Mouse (Mus musculus) MEL (cell line): ENCODE results near the gene Slc17a1. TPM values are rescaled to one million over a fixed set of nuclear protein-coding genes. Genes with fewer than 3 reads are reported as not detected.
A peak's percentile ranks its signal among the peaks of the same experiment; 100 is the strongest.

ENCODE experiments used
- DNase-seq: peaks from one replicate; pipeline ENCODE4 v3.0.0; 2011; ENCODE audit warnings: low read depth, low spot score
- H3K27ac ChIP-seq: 2 replicates; pipeline ENCODE4 v1.5.1; 2012; ENCODE audit warnings: low read depth, mild to moderate bottlenecking, control low read depth, low read length, moderate library complexity; ENCODE audit not compliant: control insufficient read depth
- H3K27me3 ChIP-seq, 2 experiments: fragments of 150-350 bp in 1 of 2; sonication (generic) in 1 of 2; 2 replicates each; pipeline ENCODE4 v1.6.1; 2012; ENCODE audit warnings: low read length in 2 of 2, mild to moderate bottlenecking in 2 of 2, improper control_type of control experiment in 1 of 2, moderate library complexity in 1 of 2; ENCODE audit not compliant: insufficient read depth in 2 of 2, control insufficient read depth in 1 of 2
- H3K36me3 ChIP-seq, 2 experiments: 2 replicates each; pipeline ENCODE4 v1.6.1; 2012 to 2014; ENCODE audit warnings: low read length in 2 of 2, improper control_type of control experiment in 1 of 2, inconsistent platforms in 1 of 2, mild to moderate bottlenecking in 1 of 2; ENCODE audit not compliant: insufficient read depth in 2 of 2, control insufficient read depth in 1 of 2
- H3K4me1 ChIP-seq, 2 experiments: fragments of 150-350 bp in 1 of 2; sonication (generic) in 1 of 2; 2 replicates each; pipeline ENCODE4 v1.6.1; 2012; ENCODE audit warnings: low read length in 2 of 2, improper control_type of control experiment in 1 of 2, mild to moderate bottlenecking in 1 of 2; ENCODE audit not compliant: insufficient read depth in 2 of 2, control insufficient read depth in 1 of 2
- H3K4me3 ChIP-seq, 2 experiments: fragments of 150-350 bp in 1 of 2; sonication (generic) in 1 of 2; 2 replicates each; pipeline ENCODE4 v1.5.1; 2012; ENCODE audit warnings: low read depth in 2 of 2, low read length in 2 of 2, mild to moderate bottlenecking in 2 of 2, moderate library complexity in 2 of 2, control low read depth in 1 of 2, improper control_type of control experiment in 1 of 2; ENCODE audit not compliant: control insufficient read depth in 1 of 2, insufficient read depth in 1 of 2
- H3K79me2 ChIP-seq: 2 replicates; pipeline ENCODE4 v1.6.1; 2012; ENCODE audit warnings: mild to moderate bottlenecking, low read length, moderate library complexity; ENCODE audit not compliant: control insufficient read depth, poor library complexity, insufficient read depth
- H3K9ac ChIP-seq: 2 replicates; pipeline ENCODE4 v1.6.1; 2012; ENCODE audit warnings: low read depth, mild to moderate bottlenecking, control low read depth, low read length, moderate library complexity; ENCODE audit not compliant: control insufficient read depth, poor library complexity, severe bottlenecking
- H3K9me3 ChIP-seq: fragments of 150-350 bp; sonication (generic); replicated peaks from 2 replicates; pipeline ENCODE4 v1.6.1; 2012; ENCODE audit warnings: mild to moderate bottlenecking, low read length, improper control_type of control experiment, moderate library complexity; ENCODE audit not compliant: insufficient read depth
- BHLHE40 ChIP-seq: IDR thresholded peaks from 2 replicates; pipeline ENCODE4 v1.6.1; 2012; ENCODE audit warnings: low read depth, mild to moderate bottlenecking, inconsistent platforms, low read length, improper control_type of control experiment, borderline replicate concordance
- CTCF ChIP-seq, 3 experiments: IDR thresholded peaks in 2 of 3; conservative IDR thresholded peaks in 1 of 3; 2 replicates each; pipeline ENCODE4 v1.5.1; 2011 to 2012; ENCODE audit warnings: low read length in 3 of 3, low read depth in 2 of 3, mild to moderate bottlenecking in 2 of 3, improper control_type of control experiment in 1 of 3, inconsistent platforms in 1 of 3, mixed read lengths in 1 of 3, moderate library complexity in 1 of 3; ENCODE audit not compliant: control insufficient read depth in 1 of 3, insufficient read depth in 1 of 3, poor library complexity in 1 of 3, severe bottlenecking in 1 of 3
- ELF1 ChIP-seq: IDR thresholded peaks from 2 replicates; pipeline ENCODE4 v1.6.1; 2014; ENCODE audit warnings: low read depth, mild to moderate bottlenecking, inconsistent platforms, low read length, improper control_type of control experiment, moderate library complexity
- EP300 ChIP-seq, 2 experiments: IDR thresholded peaks; 2 replicates each; pipeline ENCODE4 v1.6.1; 2011; ENCODE audit warnings: improper control_type of control experiment in 2 of 2, low read length in 2 of 2, low read depth in 1 of 2, mild to moderate bottlenecking in 1 of 2
- ETS1 ChIP-seq: IDR thresholded peaks from 2 replicates; pipeline ENCODE4 v1.6.1; 2012; ENCODE audit warnings: low read depth, mild to moderate bottlenecking, inconsistent platforms, low read length, improper control_type of control experiment, moderate library complexity
- GATA1 ChIP-seq: IDR thresholded peaks from 2 replicates; pipeline ENCODE4 v1.6.1; 2011; ENCODE audit warnings: low read depth, low read length, improper control_type of control experiment
- HCFC1 ChIP-seq: IDR thresholded peaks from 2 replicates; pipeline ENCODE4 v1.6.1; 2012; ENCODE audit warnings: low read depth, mild to moderate bottlenecking, inconsistent platforms, low read length, improper control_type of control experiment, moderate library complexity
- MAX ChIP-seq: IDR thresholded peaks from 2 replicates; pipeline ENCODE4 v1.6.1; 2011; ENCODE audit warnings: low read length, improper control_type of control experiment
- MEF2A ChIP-seq: IDR thresholded peaks from 2 replicates; pipeline ENCODE4 v1.6.1; 2014; ENCODE audit warnings: low read depth, mild to moderate bottlenecking, inconsistent platforms, low read length, improper control_type of control experiment; ENCODE audit not compliant: poor library complexity, insufficient replicate concordance, severe bottlenecking; ENCODE audit errors: extremely low read depth
- MYB ChIP-seq: IDR thresholded peaks from 2 replicates; pipeline ENCODE4 v1.6.1; 2011; ENCODE audit warnings: mild to moderate bottlenecking, low read depth, low read length, improper control_type of control experiment
- MYC ChIP-seq: IDR thresholded peaks from 2 replicates; pipeline ENCODE4 v1.6.1; 2011; ENCODE audit warnings: low read depth, mild to moderate bottlenecking, low read length, improper control_type of control experiment, moderate library complexity
- NELFE ChIP-seq: IDR thresholded peaks from 2 replicates; pipeline ENCODE4 v1.6.1; 2011; ENCODE audit warnings: low read depth, low read length, improper control_type of control experiment
- POLR2A ChIP-seq, 2 experiments: IDR thresholded peaks; 2 replicates each; pipeline ENCODE4 v1.6.1; 2011 to 2012; ENCODE audit warnings: low read length in 2 of 2, mild to moderate bottlenecking in 2 of 2, control low read depth in 1 of 2, improper control_type of control experiment in 1 of 2, low read depth in 1 of 2, moderate library complexity in 1 of 2; ENCODE audit not compliant: control insufficient read depth in 1 of 2, insufficient read depth in 1 of 2, poor library complexity in 1 of 2
- RAD21 ChIP-seq: IDR thresholded peaks from 2 replicates; pipeline ENCODE4 v1.6.1; 2011; ENCODE audit warnings: mild to moderate bottlenecking, low read depth, low read length, improper control_type of control experiment
- RCOR1 ChIP-seq: IDR thresholded peaks from 2 replicates; pipeline ENCODE4 v1.6.1; 2012; ENCODE audit warnings: low read depth, mild to moderate bottlenecking, inconsistent platforms, low read length, improper control_type of control experiment
- SIN3A ChIP-seq: IDR thresholded peaks from 2 replicates; pipeline ENCODE4 v1.6.1; 2012; ENCODE audit warnings: low read length, improper control_type of control experiment, inconsistent platforms
- SMC3 ChIP-seq: IDR thresholded peaks from 2 replicates; pipeline ENCODE4 v1.6.1; 2011; ENCODE audit warnings: low read depth, low read length, improper control_type of control experiment
- USF1 ChIP-seq: IDR thresholded peaks from 2 replicates; pipeline ENCODE4 v1.6.1; 2014; ENCODE audit warnings: low read depth, mild to moderate bottlenecking, inconsistent platforms, low read length, improper control_type of control experiment, moderate library complexity
- USF2 ChIP-seq, 2 experiments: IDR thresholded peaks; 2 replicates each; pipeline ENCODE4 v1.6.1; 2011 to 2012; ENCODE audit warnings: improper control_type of control experiment in 2 of 2, low read length in 2 of 2, borderline replicate concordance in 1 of 2, inconsistent platforms in 1 of 2, low read depth in 1 of 2, mild to moderate bottlenecking in 1 of 2; ENCODE audit not compliant: insufficient read depth in 1 of 2
- ZC3H11A ChIP-seq: IDR thresholded peaks from 2 replicates; pipeline ENCODE4 v1.6.1; 2012; ENCODE audit warnings: low read depth, mild to moderate bottlenecking, inconsistent platforms, low read length, improper control_type of control experiment
- ZKSCAN1 ChIP-seq: IDR thresholded peaks from 2 replicates; pipeline ENCODE4 v1.6.1; 2012; ENCODE audit warnings: low read depth, mild to moderate bottlenecking, inconsistent platforms, low read length, improper control_type of control experiment, moderate library complexity
- ZNF384 ChIP-seq: IDR thresholded peaks from 2 replicates; pipeline ENCODE4 v1.6.1; 2012; ENCODE audit warnings: low read depth, mild to moderate bottlenecking, inconsistent platforms, low read length, improper control_type of control experiment
- polyA plus RNA-seq, 2 experiments: library from polyadenylated mRNA; stranded (reverse) in 1 of 2; unstranded in 1 of 2; fragments of >175 nt in 1 of 2; fragments of >200 nt in 1 of 2; gene quantifications; 2 replicates each; pipeline versions ENCODE4 v1.2.1 to v1.2.4; 2012; ENCODE audit warnings: low replicate concordance in 2 of 2, low read depth in 1 of 2; ENCODE audit not compliant: insufficient read length in 2 of 2, insufficient read depth in 1 of 2, missing spikeins in 1 of 2
- total RNA-seq: library from RNA; depleted of rRNA; stranded (reverse); fragments of 300-350 nt; gene quantifications from 2 replicates; pipeline ENCODE4 v1.2.3, GENCODE M21; 2012

Gene Slc17a1
- total and polyA plus RNA-seq, 3 experiments = not detected

GRCm38 (mm10) chr13:23879636-23880035, 12.1 kb downstream of the Slc17a1 start:
- Histone ChIP-seq H3K4me1 (peaks cover 2 to 3% of the 10 kb centered on the region in 2 experiments; a peak in 3 of 4 replicates), H3K9ac (no peak overlapping the region)
- peak; percentile 78 for DNase-seq

GRCm38 (mm10) chr13:23885540-23885939, 18.0 kb downstream of the Slc17a1 start:
- Histone ChIP-seq H3K4me1 (0 out of 4 replicates have a peak, but pooled peaks cover 0 to 2% of the 10 kb centered on the region in 2 experiments), H3K36me3 (peaks cover 0 to 2% of the 10 kb centered on the region in 2 experiments; a peak in 2 of 4 replicates), H3K27me3 (peaks cover 0 to 2% of the 10 kb centered on the region in 2 experiments; a peak in 2 of 4 replicates), H3K9me3 (no peaks in the 10 kb centered on the region), H3K79me2 (no peaks in the 10 kb centered on the region), H3K9ac (no peak overlapping the region), H3K4me3 (no peak overlapping the region), H3K27ac (no peak overlapping the region)
- DNase-seq = peak; percentile 87
- TF ChIP-seq HCFC1 (0 out of 2 replicates have a peak, but pooled peaks have one; percentile 36), NELFE (no peak), EP300 (IDR thresholded peaks at IDR 0.05; ENCODE audit: low read depth in 1 of 2, low read length in 2 of 2) (peak; percentile 55 to 62; a peak in 3 of 4 replicates), SIN3A (0 out of 2 replicates have a peak, but pooled peaks have one; percentile 43), SMC3 (peak; percentile 81), USF1 (peak; percentile 90), POLR2A (IDR thresholded peaks at IDR 0.05; ENCODE audit: control insufficient read depth in 1 of 2, insufficient read depth in 1 of 2, low read depth in 1 of 2, low read length in 2 of 2, poor library complexity in 1 of 2) (no peak), ZNF384 (no peak), ETS1 (peak; percentile 32; the same call in 1 of the 2 replicates), RAD21 (peak; percentile 46), ELF1 (peak; percentile 64; the same call in 1 of the 2 replicates), RCOR1 (peak; percentile 75; the same call in 1 of the 2 replicates), MAX (peak; percentile 53; the same call in 1 of the 2 replicates), BHLHE40 (peak; percentile 95), ZC3H11A (0 out of 2 replicates have a peak, but pooled peaks have one; percentile 43), GATA1 (peak; percentile 43; the same call in 1 of the 2 replicates), CTCF (IDR thresholded peaks at IDR 0.05 in 2 of 3, conservative IDR thresholded peaks at IDR 0.05 in 1 of 3; ENCODE audit: control insufficient read depth in 1 of 3, insufficient read depth in 1 of 3, low read depth in 2 of 3, low read length in 3 of 3, poor library complexity in 1 of 3, severe bottlenecking in 1 of 3) (peak; percentile 45 to 74 (median 67)), ZKSCAN1 (no peak), MEF2A (no peak), MYC (peak; percentile 75), USF2 (IDR thresholded peaks at IDR 0.05; ENCODE audit: borderline replicate concordance in 1 of 2, insufficient read depth in 1 of 2, low read depth in 1 of 2, low read length in 2 of 2) (peak in 1 of 2 experiments; percentile 53; a peak in 1 of 4 replicates)

More at GRCm38 (mm10) chr13:23879636-23880035, 12.1 kb downstream of the Slc17a1 start:
- TF ChIP-seq ETS1 = peak; percentile 64
- no peak for TF ChIP-seq SIN3A
- TF ChIP-seq RAD21 = no peak
- TF ChIP-seq HCFC1 = 0 out of 2 replicates have a peak, but pooled peaks have one; percentile 40
- TF ChIP-seq MYB = 0 out of 2 replicates have a peak, but pooled peaks have one; percentile 27
- TF ChIP-seq EP300 (IDR thresholded peaks at IDR 0.05; ENCODE audit: low read depth in 1 of 2, low read length in 2 of 2) = peak; percentile 38 to 42; a peak in 2 of 4 replicates
- no peak for TF ChIP-seq ZC3H11A
- TF ChIP-seq GATA1 = 0 out of 2 replicates have a peak, but pooled peaks have one; percentile 12
- TF ChIP-seq, all 39 proteins: peak for 5
- H3K9me3 ChIP-seq = no peaks in the 10 kb centered on the region
- peaks cover 3% of the 10 kb centered on the region in 2 experiments for H3K27me3 ChIP-seq
- no peak overlapping the region for H3K27ac ChIP-seq
- H3K79me2 ChIP-seq = no peaks in the 10 kb centered on the region
- no peak overlapping the region for H3K4me3 ChIP-seq
- H3K36me3 ChIP-seq = peaks cover 0 to 5% of the 10 kb centered on the region in 2 experiments; a peak in 2 of 4 replicates
